Mouse (Mus musculus): ENCODE measurements around the gene Smg9.
"Not testable (repeated sequence)": the region's sequence is repeated elsewhere in the genome, so short reads cannot be mapped to it uniquely, and the experiment has no call there.

Gene Smg9

DNA sequence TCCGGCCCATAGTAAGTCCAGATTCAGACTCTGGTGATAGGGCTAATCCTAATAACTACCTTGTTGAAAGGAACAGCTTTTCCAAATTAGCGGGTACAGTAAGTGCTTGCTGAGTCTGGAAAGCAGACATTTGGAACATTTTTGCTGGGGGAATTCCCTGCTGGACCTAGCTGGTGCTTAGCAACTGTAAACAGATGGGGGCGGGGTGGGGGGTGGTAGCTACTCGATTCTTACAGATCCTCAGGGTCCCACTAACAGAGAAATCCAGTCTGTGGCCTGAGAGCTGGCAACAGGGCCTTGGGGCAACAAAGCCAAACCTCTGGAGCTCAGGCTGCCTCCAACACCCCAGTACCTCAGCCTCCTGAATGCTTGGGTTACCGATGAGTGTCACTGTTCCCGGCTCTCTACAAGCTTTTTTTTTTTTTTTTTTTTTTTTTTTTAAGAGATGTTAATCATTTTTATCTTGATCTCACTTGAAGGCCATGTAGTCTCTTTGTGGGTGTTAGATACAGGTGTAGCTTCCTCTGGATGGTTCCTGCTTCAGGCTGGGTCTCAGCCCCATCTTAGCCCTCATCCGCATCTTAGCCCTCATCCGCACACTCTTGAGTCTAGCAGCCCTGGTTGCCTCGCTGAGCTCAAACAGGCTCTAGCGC, 21.2 kb upstream of the Smg9 start:
- peak; percentile 21 for DNase-seq

- DNase-seq, result no peak
Measured at GRCm38 (mm10) chr7:24379934-24380333, 19.5 kb upstream of the Smg9 start.

GRCm38 (mm10) chr7:24380370-24380769, 19.0 kb upstream of the Smg9 start:
- DNase-seq, result no peak

GRCm38 (mm10) chr7:24382730-24383372, 16.6 kb upstream of the Smg9 start:
- no peak for DNase-seq

- no peak for DNase-seq
Measured at GRCm38 (mm10) chr7:24384070-24384469, 15.3 kb upstream of the Smg9 start.

- DNase-seq, result peak; percentile 75
Measured at GRCm38 (mm10) chr7:24384827-24385226, 14.6 kb upstream of the Smg9 start.

- DNase-seq, result no peak
Measured at GRCm38 (mm10) chr7:24387059-24387556, 12.3 kb upstream of the Smg9 start.

GRCm38 (mm10) chr7:24389516-24390187, 9.8 kb upstream of the Smg9 start:
- no peak for DNase-seq

- DNase-seq, result peak; percentile 45
Measured at GRCm38 (mm10) chr7:24390512-24390911, 8.9 kb upstream of the Smg9 start.

DNA sequence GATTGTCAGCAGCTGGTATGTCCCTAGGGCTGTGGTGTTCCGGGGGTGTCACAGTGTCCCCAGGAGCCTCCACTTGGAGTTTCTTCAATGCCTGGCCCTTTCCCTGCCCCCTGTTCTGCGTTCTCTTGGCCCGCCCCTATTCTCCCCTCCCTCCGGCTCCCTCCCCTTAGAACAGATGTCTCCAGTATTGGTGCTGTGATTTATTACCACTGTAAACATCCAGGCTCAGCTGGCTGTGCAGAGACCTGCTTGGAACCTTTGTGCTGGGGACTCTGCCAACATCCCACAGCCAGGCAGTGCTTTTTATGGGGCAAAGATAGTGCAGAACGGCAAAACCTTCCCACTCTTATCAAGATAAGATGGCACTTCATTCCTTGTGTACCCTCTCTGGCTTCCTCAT, 8.3 kb upstream of the Smg9 start:
- DNase-seq, result peak; percentile 17

DNA sequence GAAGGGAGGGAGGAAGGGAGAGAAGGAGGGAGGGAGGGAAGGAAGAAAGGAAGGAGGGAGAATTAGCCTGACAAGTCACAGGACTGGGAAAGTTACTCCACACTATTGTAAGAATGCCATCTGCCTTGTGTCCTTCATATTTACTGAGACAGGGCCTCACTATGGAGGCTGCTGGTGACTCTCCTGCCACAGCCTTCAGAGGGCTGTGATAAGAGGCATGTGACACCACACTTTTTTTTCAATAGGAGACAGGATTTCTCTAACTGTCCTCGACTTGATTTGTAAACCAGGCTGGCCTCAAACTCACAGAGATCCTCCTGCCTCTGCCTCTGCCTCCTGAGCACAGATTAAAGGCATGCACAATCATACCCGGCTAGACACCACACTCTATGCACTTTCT, 7.7 kb upstream of the Smg9 start:
- no peak for DNase-seq

- DNase-seq, result no peak
Measured at GRCm38 (mm10) chr7:24394054-24394453, 5.4 kb upstream of the Smg9 start.

DNA sequence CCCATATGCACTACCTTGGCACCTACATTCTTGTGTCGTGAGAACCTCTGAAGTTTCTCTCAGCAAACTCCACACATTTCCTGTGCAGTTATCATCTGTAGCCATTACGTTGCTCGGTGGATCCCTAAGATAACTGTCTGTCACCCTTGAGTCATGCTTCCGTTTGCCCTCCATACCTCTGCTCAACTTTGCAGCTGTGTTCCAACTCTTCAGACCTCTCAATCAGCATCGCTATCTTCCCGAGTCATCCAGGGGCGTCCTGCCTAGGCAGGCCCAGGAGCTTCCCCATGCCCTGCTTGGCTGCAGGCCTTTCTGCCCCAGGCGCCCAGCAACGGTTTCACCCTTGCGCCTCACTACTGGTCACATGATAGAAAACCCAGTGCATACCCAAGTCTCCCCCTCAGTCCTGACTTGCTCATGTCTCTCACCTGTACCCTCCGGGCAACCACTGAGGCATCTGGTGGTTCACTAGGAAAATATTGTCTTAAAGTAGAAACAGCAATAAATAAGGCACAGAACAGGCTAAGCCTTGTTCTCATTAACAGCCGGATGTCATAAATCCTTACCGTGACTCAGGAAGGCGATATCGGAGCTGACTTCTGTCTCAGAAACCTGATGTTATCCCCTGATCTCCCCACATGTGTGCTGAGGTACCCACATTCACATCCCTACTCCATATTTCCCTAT, 4.8 kb upstream of the Smg9 start:
- DNase-seq, result no peak

DNA sequence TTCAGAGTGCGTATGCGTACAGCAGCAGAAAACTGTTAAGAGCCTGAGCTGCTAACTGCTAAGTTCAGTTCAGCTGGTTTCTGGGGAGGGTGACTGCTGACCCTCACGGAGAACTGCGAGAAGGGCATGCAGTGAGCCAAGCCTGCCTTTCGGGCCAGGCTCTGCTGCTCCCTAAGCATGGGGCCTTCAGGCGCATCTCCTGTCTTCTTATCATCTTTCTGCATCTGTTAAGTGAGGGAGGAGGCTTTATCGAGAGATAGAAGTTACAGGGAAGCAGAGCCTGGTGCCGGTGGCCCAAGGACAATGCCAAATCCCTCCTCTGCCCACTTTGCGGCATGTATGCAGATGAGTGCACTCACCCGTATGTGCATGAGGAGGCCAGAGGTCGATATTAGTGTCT, 2.6 kb upstream of the Smg9 start:
- no peak for DNase-seq

DNA sequence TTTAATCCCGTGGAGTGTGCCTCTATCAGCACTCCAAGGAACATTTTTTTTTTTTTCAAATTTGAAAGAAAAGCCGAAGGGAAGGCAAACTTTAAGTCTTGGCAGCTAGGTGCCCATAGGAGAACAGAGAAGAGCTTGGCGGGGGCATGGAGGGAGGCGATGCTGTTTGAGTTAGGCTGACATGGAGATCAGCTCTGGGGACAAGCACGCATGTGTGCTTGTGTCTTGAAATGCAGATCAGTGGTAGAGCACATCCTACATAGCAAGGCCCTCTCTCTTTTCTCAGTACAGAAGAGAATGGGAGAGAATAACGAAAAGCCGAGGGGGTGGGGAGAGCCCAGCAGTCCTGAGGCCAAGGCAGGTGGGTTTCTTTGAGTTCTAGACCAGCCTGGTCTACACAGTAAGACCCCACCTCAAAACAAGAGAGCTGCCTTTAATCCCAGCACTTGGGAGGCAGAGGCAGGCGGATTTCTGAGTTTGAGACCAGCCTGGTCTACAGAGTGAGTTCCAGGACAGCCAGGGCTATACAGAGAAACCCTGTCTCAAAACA, 980 bp upstream of the Smg9 start:
- no peak for DNase-seq

- DNase-seq, result no peak
Measured at GRCm38 (mm10) chr7:24400082-24400452, 648 bp downstream of the Smg9 start.

DNA sequence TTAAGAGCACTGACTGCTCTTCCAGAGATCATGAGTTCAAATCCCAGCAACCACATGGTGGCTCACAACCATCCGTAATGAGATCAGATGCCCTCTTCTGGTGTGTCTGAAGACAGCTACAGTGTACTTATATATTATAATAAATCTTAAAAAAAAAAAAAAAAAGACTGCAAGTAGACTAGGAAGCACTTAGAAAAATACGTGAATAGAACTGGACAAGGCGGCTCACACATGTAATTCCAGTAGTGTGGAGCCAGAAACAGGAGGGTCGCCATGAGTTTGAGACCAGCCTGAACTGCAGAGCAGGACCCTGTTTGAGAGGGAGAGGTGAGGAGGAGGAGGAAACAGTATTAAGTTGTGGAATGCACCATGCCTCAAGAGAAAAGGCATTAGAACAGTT, 1.1 kb downstream of the Smg9 start:
- DNase-seq, result not testable (repeated sequence)

- DNase-seq, result peak; percentile 15
Measured at GRCm38 (mm10) chr7:24402851-24403250, 3.4 kb downstream of the Smg9 start.

DNA sequence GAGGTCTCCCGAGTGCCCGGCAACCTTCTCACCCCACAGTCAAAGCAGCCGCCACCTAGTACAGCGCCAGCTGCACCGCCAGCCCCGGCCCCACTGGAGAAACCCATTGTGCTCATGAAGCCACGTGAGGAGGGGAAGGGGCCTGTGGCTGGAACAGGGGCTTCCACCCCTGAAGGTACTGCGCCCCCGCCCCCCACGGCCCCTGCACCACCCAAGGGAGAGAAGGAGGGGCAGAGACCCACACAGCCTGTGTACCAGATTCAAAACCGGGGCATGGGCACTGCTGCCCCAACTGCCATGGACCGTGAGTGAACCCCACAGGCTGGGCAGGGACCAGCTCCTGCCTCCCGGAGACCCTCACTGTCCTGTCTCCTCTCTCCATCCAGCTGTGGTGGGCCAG, 6.2 kb downstream of the Smg9 start:
- DNase-seq, result no peak

DNA sequence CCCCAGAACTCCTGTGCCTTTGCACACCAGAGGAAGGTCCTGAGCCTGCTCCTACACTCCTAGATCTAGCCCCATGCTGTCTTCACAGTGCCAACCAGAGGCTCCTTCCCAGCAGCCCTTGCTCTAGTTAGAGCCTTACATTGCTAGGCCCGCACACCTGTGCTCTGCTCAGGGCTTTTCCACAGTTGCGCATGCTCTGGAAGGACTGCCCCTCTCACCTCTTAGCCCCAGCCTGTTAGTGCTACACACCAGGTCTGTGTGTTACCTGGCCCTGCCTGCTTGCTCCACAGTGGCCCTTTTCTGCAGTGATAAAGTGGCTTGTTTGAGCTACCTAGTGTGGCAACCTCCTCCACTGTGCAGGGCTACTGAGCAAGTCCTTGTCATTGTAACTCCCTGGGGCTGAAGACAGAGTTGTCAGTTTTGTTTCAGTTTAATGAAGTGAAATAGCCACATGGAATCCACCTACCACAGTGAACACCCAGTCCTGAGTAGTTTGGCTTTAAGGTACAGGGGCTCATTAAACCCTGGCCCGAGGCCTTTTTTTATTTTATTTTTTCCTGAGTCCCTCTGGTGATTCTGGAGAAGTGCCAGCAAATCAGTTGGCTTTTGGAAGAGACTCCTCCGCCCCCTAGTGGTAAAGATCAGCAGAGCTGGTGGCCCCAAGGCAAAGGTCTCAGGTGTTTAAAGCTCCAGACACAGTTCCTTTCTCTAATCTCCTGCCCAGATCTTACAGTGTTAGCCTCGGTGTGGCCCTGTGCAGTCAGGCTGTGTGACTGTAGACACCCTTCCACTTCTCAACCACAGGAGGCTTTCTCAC, 7.3 kb downstream of the Smg9 start:
- peak; percentile 88 for DNase-seq

DNA sequence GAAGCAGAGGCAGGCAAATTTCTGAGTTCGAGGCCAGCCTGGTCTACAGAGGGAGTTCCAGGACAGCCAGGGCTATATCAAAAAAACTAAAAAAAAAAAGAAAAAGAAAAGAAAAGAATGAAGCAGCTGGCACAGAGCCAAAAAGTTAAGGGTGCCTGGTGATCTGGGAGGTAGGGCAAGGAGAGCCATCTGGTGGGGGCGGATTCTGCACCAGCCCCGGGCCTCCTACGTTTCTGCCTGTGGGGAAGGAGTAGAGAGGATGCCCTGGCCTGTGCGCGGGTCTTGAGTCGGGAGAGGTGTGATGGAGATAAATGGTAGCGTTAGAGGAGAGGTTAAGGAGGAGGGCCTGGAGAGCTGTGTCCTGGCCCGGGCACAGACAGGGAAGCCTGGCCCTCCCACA, 8.8 kb downstream of the Smg9 start:
- DNase-seq, result no peak

GRCm38 (mm10) chr7:24410123-24410522, 10.7 kb downstream of the Smg9 start:
- no peak for DNase-seq

Data from retina, postnatal 1 day (tissue).